Mouse (Mus musculus) lung, postnatal 0 days (tissue): ENCODE measurements at regions not wholly inside any gene's neighbourhood (a gene's known extent, or its start where the extent isn't known, plus 50 kb on each side); places are given as distances from the start of the nearest gene placed in this dataset.

ENCODE experiments used
- CTCF ChIP-seq: IDR thresholded peaks from 2 replicates; pipeline ENCODE4 v1.5.1; 2016; ENCODE audit warnings: antibody characterized with exemption, mild to moderate bottlenecking
- EP300 ChIP-seq: IDR thresholded peaks from 2 replicates; pipeline ENCODE4 v1.6.1; 2016; ENCODE audit warnings: antibody characterized with exemption, mild to moderate bottlenecking, control low read depth

- TF ChIP-seq CTCF (no peak), EP300 (no peak)
These were observed 1326.0 kb upstream of the Gm7489 start for GRCm38 (mm10) chr15:52558682-52559081.
